Mouse (Mus musculus) mouse embryonic stem cell (cell line): Measurements from ENCODE around the gene Engase.

Source experiments
- in situ Hi-C, 2 experiments: fragments of 300-500 bp; cut with MboI; formaldehyde crosslinking; loops; 1 replicate in 1 of 2; 3 replicates in 1 of 2; pipeline ENCODE4 v1.14.3; 2019 to 2020; ENCODE audit warnings: low sequenced_read_pairs in 2 of 2, low pct_unique_long_range_greater_than_20kb in 1 of 2, mixed read lengths in 1 of 2; ENCODE audit not compliant: unreplicated experiment in 1 of 2

Engase gene

DNA sequence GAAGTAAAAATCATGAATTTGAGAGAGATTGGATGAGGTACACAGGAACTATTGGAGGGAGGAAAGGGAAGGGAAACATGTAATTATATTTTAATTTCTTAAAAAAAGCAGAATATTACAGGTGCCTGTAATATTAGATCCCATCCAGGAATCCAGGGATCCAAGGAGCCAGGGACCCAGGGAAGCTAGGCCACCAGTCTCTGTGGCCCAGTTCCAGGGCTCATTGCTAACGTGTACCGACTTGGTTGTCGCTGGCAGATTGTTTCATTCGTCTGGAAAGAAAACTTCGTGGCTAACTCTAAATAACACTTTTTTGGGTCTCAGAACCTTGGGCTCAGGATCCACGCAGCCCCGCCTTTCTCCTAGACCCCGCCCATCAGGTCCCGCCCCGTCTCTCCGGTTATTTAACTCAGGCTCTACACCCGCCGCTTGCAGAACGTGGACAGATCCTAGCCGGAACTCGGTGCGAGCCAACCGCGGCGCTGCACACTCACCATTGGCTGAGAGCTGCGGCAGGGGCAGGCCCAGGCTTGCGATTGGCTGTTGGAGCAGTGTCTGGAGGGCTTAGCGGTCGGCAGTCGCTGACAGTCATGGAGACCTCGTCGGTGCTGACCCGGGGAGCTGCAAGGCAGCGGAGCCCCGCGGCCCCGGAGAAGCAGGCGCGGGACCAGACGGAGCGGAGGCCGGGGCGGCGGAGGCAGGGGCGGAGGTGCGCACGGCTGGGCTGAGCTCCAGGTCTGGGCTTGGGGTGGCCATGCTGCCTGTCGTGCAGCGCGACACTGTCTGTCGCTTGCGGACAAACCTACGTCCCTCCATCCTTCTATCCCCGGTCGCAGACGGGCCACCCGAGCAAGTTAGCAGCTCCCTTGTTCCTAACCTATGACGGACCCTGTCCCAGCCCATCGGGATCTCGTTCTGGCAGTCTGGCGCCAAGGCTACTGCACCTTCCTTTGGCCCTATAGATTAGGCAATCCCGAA is at the start of gene Engase:
Gene Engase (plus strand): TSS at position 434 of the 978 bp plus-strand sequence.
- in situ Hi-C loops = no loop called here

DNA sequence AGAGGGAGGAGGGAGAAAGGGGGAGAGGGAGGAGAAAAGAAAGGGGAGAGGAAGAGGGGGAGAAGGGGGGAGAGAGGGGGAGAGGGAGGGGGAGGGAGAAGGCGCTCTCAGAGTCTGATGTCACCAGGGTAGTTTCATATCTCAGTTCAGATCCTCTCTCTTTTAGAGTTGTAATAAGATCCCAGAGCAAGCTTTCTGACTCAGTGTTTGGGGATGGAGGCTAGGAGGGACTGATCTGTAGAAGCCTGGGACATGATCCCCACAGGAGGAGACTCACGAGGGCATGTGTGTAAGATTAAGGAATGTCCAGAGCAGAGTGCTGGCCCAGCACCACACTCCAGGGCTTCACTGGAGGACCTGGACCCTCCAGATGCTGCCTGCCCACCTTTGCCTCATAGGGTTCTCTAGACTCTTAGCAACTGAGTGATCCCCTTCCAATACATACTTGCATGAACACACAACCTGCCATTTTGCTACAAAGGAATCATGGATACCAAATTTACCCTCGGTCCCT is 49.3 kb upstream of the Engase start:
- in situ Hi-C loops = no loop called here

DNA sequence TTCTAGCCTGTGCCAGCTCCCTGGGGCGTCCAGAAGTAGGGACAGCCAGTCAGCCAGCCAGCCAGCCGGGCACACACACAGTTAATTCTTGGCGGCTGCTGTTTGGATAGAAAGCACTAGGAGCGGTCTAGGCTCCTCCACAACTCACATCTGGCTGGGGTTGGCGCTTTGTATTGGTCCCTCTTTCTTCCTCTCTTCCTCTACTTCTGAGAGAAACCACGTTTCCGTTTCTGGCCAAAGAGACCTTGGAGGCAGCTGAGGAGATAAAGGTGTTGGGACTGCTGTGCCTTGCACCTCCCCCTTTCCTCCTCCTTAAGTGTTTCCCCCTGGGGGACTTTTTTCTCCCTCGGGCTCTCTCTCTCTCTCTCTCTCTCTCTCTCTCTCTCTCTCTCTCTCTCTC is 48.6 kb upstream of the Engase start, which contains the start of gene C1qtnf1:
Gene C1qtnf1 (plus strand): TSS at position 218 of the 400 bp plus-strand sequence.
- in situ Hi-C loops = no loop called here

DNA sequence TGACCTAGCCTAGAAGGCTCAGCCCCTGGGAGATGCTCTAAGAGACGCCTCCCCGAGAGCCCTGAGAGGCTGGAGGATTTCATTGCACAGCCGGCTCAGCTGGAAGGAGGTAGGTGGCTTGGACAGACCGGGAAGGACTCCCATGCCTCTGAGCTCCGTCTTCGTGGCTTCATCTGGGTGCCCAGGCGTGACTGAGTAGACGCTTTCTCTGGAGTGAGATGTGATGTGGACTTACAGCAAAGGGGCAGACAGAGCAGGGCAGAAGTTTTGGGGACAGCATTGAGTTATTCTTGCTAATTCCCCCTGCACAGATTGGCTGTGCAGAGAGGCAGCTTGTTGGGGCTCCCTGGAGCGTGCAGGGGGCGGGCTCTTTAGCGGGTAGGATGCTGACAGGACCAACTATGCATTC is 48.2 kb upstream of the Engase start:
- in situ Hi-C loops = no loop called here

DNA sequence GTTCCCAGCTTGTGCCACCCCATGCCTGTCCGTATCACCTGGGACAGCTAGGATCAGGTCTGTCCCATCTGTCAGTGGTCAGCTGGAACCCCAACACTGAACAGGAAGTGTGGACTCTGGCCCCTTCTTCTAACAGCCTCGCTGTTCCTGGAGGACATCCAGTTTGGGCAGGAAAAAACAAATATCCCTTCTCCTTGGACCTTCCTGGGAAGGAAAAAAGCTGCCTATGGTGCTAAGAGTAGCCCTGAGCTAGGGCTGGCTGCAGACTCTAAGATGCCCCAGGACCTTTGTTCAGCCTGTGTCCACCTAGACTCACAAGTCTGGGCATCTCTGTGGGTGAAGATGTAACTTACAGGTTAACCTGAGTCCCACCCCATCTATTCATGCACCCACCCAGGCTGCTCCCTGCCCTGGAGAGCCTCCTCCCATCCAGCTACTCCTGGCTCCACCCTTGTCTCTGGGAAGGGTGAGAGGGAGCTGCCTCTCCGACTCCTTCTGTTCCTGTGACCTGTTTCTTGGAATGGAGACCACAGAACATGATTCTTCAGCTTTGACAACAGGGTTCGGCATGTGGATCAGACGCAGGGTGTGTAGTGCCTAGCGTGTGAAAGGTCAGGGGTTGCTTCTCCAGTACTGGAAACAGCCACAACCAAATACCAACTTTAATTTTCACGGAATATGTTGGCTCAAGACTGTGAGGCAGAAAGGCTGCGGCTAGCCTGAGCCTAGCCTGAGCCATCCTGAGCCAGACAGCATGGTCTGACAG is 47.5 kb upstream of the Engase start:
- in situ Hi-C loops = no loop called here

DNA sequence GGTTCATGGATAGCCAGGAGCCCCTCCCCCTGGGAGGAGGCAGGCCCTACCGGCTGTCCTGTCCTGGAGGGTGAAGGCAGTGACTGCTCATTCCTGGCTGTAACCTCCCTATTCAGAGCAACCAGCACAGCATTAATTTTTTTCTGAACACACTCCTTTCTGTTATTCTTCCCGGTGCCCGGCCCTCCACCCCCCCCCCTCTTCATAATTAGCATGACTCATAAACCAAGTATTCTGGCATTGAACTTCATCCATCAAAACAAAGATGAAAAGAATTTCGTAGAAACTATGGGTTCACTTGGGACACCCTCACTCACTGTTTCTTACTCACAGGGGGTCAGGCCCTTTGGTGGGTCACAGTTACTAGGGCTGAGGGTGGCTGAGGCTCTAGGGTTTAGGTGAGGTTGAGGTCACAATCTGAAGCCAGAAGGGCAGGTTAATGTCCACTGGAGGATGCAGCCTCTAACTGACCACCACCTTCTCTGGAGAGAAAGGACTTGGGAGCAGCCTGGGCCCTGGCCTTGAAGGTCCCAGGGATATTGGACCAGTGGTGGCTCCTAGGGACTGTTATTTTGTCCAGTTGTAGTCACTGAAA is 46.2 kb upstream of the Engase start:
- in situ Hi-C loops = no loop called here

DNA sequence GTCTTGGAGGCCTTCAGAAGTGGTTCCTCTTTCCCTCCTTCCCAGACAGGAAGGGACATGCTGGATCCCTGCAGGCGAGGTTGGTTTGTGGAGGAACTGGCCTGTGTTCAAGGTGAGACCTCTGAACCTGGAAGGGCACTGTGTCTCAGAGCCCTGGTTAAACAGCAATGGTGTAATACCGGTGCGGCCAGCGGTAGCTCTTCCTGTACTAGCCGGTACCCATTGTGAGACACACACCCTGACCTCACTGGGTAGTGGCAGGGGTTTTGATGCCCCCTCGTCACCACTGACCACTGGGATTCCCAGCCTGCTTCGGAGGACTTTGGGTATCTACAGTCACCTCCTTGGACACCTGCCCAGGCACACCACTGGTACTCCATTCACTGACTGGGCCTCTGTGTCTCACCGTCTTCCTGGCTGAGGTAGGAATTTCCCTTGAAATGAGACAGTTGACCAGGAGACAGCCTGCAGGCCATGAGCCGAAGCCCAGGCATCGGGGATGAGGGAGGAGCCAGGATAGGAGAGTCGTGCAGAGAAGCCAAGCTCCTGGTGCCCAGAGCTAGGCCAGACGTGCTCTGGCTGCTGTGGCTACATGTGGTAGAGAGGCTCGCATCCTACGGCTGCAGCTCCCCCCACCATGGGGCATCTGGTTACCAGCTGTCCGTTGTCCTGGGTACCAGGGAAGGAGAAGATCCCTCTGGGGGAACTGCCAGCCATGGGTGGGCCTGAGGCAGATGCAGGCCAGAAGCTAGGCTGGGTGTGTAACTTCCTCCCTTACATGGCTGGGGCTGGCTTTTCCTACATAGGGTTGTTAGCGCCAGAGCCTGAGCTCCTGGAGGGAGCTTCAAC is 45.3 kb upstream of the Engase start:
- in situ Hi-C loops = no loop called here

DNA sequence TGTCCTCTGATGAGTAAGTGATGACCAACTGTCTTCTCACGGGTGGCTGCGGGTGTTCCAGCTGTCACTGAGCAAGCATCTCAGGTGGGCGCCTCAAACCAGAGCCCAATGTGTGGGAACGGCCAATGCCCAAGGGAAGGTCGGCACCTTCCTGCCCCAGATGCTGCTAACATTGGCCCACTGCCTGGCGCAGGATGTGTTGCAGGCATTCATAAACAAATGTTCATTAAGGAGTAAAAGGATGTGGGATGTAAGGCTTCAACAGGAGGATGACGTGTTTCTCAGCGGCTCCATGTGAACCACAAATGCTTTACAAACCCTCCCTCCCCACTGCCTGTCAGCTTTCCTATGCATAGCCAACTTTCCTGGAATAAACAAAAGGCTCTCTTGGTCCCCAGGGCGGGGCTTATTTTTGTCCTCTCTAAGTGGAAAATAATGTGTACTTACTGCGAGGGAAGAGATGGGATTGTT is 43.2 kb upstream of the Engase start:
- in situ Hi-C loops = no loop called here

DNA sequence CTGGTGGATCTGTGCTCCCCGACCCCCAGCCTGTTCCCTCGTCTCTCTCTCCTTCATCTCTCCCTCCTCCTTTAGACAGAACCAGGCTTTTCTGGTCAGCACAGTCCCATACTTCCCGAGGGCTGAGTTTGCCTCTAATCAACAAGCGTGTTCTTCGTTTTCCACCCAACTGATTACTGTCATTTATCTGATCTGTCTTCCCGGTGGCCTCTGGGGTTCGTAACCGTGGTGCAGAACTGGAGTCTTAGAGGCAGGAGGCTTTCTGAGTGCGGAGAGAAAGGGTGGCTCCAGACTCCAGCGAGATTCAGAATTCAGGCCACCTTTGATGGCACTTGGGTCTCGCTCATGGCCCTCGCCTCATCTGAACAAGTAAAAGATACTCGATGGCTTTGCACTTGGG is 42.5 kb upstream of the Engase start:
- in situ Hi-C loops = no loop called here

DNA sequence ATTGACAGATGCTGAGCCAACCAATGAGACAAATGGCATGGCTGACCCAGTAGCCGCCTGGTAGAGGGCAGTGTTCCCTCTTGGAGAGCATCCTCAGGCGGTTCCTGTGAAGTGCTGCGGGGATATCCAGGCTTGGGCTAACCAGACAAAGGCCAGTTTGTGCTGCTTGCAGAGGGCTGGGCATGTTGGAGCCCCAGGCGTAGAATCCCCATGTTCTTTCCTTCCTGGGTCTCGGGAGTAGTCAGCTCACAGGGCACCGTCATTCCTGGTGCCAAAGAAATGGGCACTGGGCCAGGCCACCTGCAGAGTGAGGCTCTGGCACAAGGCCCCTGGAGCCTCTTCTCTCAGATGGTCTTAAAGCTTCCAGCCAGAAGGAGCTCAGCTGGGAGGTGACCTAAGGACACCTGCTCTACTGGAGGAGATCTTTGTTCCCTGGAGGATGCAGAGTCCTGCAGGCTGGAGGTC is 40.1 kb upstream of the Engase start:
- in situ Hi-C loops = no loop called here

DNA sequence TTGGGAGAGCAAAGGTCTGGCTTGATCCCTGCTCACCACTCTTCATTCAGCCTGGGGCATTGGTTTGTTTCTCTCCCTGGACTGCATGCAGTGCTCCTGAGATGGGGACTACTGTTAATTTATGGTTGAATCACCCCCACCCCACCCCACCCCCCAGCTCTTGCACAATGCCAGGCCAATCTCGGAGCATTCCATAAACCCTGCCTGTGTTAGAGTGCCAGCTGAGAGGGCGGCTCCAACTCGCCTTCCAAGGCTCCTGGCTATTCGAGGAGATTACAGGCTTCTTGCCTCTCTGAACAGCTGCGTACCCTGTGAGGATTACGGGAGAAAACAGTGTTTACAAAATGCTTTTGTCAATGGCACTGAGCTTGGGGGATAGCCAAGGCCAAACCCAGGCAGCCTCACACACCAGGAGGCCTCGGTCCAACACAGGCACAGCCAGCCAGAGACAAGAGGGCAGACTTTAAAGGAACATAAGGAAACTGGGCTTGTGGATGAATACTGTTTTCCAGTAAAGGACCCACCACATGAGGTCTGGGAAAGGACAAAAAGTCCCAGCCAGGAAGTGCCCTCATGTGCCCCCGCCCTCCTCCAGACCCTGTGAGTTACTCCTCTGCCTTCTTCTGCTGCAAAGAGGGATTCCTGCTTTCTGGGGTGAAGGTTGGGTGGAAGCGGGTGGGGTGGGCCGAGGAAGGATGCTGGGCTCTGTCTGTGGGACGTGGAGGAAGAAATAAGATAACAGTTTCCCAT is 37.8 kb upstream of the Engase start:
- in situ Hi-C loops = no loop called here

DNA sequence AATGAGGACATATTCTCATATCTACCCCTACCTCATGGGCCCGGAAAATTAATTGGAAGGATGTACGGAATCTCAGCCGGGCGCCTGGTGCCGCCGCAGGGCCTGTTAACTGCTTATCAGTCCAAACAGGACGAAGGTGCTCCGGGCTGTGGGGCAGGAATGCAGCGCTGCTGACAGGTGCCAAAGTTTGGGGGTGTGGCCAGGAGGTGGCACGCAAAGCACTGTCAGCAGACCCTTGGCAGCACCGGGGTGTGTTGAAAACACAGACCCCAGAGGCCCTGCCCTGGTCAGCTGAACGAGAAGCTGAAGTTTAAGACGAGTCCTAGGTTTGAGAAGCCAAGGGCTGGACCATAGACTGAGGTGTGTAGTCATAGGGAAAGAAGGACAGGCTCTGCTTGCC is 33.9 kb upstream of the Engase start:
- in situ Hi-C loops = no loop called here

DNA sequence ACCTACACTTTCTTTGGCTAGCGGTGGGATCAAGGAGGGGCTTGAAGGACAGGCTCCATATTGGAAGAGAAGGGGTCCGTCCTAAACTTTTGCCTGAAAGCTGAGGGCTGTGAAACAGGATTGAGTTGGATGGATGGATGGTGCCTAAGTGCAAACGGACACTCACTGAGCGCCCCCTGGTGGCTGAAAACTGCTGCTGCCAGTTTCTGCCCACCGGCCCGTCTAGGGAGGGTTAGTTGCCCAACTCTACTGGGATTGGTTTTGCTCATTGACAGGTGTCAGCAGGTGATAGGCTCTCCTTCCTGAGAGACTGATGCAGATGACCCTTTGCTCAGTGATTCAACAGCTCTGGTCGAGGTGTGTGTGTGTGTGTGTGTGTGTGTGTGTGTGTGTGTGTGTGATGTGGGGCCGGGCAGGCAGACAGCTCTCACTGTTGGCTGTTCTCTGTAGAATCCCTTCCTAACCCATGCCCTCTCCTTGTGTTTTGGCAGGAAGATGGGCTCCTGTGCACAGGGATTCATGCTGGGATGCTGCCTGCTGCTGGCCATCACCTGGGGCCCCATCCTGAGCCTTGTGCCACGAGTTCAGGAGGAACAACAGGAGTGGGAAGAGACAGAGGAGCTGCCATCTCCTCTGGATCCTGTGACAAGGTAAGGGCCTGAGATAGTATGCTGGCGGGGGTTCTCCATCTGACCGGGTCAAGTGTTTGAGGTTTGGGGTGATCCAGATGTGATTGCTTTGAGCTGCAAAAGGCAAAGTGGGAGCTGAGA is 33.2 kb upstream of the Engase start:
- in situ Hi-C loops = no loop called here

DNA sequence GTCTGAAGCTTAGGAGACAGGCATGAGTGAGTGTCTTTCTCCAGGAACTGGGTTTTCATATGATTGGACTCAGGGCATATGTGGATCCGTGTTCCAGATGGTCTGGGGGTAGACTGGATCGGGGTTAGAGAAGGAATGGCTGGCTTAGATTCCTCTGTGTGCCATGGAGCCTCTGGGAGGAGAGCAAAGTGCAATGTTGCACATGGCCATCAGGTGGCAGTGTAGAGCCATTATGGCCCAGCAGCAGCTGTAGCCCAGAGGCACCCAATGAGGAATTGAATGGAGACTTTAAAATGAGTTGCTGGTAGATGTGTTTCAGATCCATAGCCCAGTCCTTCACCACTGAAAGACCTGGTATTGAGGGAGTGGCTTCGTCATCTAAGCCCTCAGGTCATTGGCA is 30.8 kb upstream of the Engase start:
- in situ Hi-C loops = no loop called here

DNA sequence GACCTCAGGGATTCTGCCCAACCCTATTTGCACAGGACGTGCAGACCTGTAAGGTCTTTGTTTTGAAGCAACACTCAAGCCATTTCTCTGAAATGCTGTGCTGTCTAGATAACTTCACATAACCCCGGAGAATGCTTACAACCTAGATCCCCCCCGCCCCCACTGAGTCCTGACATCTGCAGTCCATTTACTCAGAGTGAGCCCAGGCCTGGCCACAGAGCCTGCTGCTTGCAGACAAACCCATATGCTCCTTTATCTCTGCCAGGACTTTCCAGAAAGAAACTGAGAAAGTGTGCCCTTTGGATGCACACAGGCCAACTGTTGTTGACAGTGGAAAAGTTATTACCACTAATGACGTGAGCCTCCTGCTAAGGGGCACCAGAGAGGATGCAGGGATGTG is 29.3 kb upstream of the Engase start:
- in situ Hi-C loops = no loop called here

DNA sequence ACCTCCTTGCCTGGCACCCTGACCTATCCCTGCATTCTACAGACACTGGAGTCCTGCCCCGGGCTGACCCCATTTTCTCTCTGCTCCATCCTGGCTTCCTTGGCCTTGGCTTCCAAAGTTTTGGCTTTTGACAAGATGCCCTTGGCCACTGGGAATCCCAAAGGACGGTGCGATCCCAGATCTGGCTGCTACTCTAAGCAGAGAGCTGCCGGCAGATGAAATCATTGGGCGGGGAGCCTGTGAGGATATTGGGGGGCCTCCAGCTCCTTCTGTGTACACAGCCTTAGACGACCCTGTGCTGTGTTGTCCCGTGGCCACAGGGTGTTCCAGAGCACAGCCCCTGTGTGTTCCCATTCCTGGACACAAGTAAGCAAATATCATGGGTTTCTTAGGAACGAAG is 28.2 kb upstream of the Engase start:
- in situ Hi-C loops = no loop called here

DNA sequence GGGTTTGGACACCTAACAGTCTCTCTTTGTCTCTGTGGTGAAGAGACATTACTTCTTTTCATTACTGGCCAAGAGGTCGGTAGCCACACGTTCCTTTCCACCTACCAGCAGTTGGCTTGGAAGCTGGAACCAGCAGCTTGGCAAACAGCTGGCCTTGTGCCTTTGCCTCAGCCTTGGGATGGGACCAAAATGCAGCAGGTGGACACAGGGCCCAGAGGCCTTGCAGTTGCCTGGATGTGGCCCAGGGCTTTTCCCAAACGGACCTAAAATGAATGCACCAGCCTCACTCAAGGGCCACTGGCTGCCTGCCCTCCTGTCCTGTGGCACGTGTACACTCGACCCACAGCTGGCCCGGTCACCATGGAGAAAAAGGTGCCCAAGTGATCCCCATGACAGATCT is 25.4 kb upstream of the Engase start:
- in situ Hi-C loops = no loop called here
